Mouse (Mus musculus) telencephalon, adult 2 months (tissue): Measurements from ENCODE around the gene Paics.
A peak's percentile ranks its signal among the peaks of the same experiment; 100 is the strongest.
"Not testable (repeated sequence)": the region's sequence is repeated elsewhere in the genome, so short reads cannot be mapped to it uniquely, and the experiment has no call there.

ENCODE experiments used
- DNase-seq: peaks from one replicate; pipeline ENCODE4 v3.0.0-alpha.2; 2011; ENCODE audit warnings: low read depth, low spot score

Paics gene

GRCm38 (mm10) chr5:76952112-76953040 lies 1.3 kb downstream of the Paics start:
- DNase-seq = no peak

GRCm38 (mm10) chr5:76953794-76954193 lies 2.7 kb downstream of the Paics start:
- no peak for DNase-seq

- no peak for DNase-seq
Measured at GRCm38 (mm10) chr5:76954271-76954900, 3.3 kb downstream of the Paics start.

- DNase-seq = no peak
Measured at GRCm38 (mm10) chr5:76955474-76955873, 4.4 kb downstream of the Paics start.

- no peak for DNase-seq
Measured at GRCm38 (mm10) chr5:76957954-76958353, 6.8 kb downstream of the Paics start.

GRCm38 (mm10) chr5:76959587-76959986 lies 8.5 kb downstream of the Paics start:
- no peak for DNase-seq

- DNase-seq = no peak
Measured at GRCm38 (mm10) chr5:76962545-76962944, 11.4 kb downstream of the Paics start.

- DNase-seq = no peak
Measured at GRCm38 (mm10) chr5:76964651-76965050, 13.5 kb downstream of the Paics start.

- no peak for DNase-seq
Measured at GRCm38 (mm10) chr5:76969250-76969649, 18.1 kb downstream of the Paics start.

GRCm38 (mm10) chr5:76971115-76971514 lies 20.0 kb downstream of the Paics start:
- not testable (repeated sequence) for DNase-seq

GRCm38 (mm10) chr5:76973488-76973887 lies 22.4 kb downstream of the Paics start:
- DNase-seq = no peak

GRCm38 (mm10) chr5:76974207-76974553 lies 23.1 kb downstream of the Paics start:
- no peak for DNase-seq

GRCm38 (mm10) chr5:76974554-76975285 lies 23.6 kb downstream of the Paics start, which contains the start of gene Srp72:
TSS of gene Srp72 (plus strand) at chr5:76974683.
- peak; percentile 70 for DNase-seq

- DNase-seq = no peak
Measured at GRCm38 (mm10) chr5:76975736-76976135, 24.6 kb downstream of the Paics start.

GRCm38 (mm10) chr5:76984015-76984414 lies 32.9 kb downstream of the Paics start:
- no peak for DNase-seq

- DNase-seq = no peak
Measured at GRCm38 (mm10) chr5:76990789-76991188, 39.7 kb downstream of the Paics start.

- no peak for DNase-seq
Measured at GRCm38 (mm10) chr5:76993174-76993814, 42.2 kb downstream of the Paics start.

GRCm38 (mm10) chr5:76998416-76998815 lies 47.3 kb downstream of the Paics start:
- DNase-seq = peak; percentile 68

- no peak for DNase-seq
Measured at GRCm38 (mm10) chr5:77001192-77001591, 50.1 kb downstream of the Paics start.

- DNase-seq = no peak
Measured at GRCm38 (mm10) chr5:77004051-77004821, 53.1 kb downstream of the Paics start, which contains the start of gene Arl9. TSS of gene Arl9 (plus strand) at chr5:77004055.

- DNase-seq = no peak
Measured at GRCm38 (mm10) chr5:77010352-77010751, 59.2 kb downstream of the Paics start.
